Mouse (Mus musculus) small intestine, adult 2 months (tissue): ENCODE measurements around the gene Il2rb.

Experiments
- CTCF ChIP-seq: fragments of 200-500 bp; IDR thresholded peaks from 2 replicates; pipeline ENCODE4 v1.5.1; 2012; ENCODE audit warnings: low read depth, mild to moderate bottlenecking, control low read depth, inconsistent platforms, low read length, moderate library complexity, mixed read lengths; ENCODE audit not compliant: insufficient replicate concordance, insufficient read length; ENCODE audit errors: extremely low read depth
- POLR2A ChIP-seq: fragments of 200-500 bp; IDR thresholded peaks from 2 replicates; pipeline ENCODE4 v1.6.1; 2012; ENCODE audit warnings: low read depth, mild to moderate bottlenecking, control low read depth, inconsistent platforms, low read length, moderate library complexity

- no peak for TF ChIP-seq CTCF
- TF ChIP-seq POLR2A: no peak
These were observed 9.7 kb upstream of the Il2rb start for GRCm38 (mm10) chr15:78504816-78505215.
